Mouse (Mus musculus) right cerebral cortex, postnatal 36 days (tissue): ENCODE measurements around the gene Scml4.

Experiments used
- DNase-seq, 2 experiments: peaks; one replicate each; pipeline ENCODE4 v3.0.0; 2022; ENCODE audit warnings: low spot score in 2 of 2, mixed read lengths in 1 of 2

Scml4 gene

DNA sequence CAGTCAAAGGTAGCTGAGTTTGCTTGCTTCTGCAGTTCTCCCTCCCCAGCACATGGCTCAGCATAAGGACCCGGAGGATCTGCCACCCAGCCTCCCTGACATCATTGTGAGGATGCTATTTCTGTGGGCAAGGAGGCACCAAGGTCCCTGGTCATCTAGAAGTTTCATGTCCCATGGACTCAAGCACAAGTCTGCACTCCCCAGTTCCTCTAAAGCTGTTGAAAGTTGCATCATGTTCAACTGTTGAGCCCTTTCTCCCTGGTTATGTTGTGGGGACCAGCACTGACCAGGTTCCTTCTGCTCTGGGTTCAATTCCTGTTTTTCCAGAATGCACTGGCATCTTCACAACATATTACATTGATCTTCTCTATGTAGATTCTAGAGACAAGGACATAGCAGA lies 42.9 kb downstream of the Scml4 start:
- no peak for DNase-seq

DNA sequence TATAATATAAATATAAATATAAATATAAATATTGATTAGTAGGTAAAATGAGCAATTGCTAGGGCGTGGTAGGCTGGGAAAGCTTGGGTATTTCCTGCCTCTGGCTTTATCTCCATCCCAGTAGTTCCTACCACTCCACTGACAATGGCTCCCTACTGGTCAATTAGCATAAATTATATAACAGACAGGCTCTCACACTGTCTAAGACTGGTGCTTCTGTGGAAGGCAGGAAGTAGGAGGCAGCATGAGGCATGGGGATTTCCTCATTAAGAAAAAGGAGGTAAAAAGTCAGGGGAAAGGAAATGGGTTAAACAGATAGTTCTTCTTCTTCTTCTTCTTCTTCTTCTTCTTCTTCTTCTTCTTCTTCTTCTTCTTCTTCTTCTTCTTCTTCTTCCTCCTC lies 48.4 kb downstream of the Scml4 start:
- no peak for DNase-seq

DNA sequence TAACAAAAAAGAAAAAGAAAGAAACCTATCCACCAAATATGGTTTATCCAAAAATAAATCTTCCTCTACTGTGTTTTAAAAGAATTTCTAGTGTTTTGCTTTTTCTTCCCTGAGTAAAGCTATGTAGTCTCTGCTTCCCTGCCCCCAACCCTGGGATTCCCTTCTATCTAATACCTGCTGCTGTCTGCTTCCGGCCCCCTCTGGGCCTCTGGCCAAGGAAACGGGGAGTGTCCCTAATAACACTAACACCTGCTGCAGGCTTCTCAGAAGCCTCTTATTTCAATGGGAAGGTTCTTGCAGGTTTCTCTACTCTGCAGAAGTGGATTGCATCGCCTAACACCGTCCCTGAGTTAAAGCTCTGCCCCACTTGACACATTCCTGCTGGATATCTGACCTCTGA lies 50.4 kb downstream of the Scml4 start:
- no peak for DNase-seq

DNA sequence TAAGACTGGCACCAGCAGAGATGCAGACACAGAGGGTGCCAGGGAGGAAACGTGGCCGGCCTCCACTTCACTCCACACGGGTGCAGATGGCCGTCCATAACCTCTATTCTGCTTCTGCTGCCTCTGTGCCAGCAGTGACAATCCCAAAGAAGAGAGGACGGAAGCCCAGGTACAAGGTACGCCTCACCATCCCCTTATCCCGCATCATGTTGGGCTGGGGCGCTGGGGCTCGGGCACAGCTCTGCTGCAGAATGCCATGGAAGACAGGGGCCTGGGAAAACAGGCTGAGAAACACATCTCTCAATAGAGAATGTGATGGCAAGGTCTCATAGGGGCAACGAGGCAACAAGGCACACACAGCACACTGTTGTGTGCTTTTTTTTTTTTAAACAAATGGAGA lies 51.9 kb downstream of the Scml4 start:
- no peak for DNase-seq

DNA sequence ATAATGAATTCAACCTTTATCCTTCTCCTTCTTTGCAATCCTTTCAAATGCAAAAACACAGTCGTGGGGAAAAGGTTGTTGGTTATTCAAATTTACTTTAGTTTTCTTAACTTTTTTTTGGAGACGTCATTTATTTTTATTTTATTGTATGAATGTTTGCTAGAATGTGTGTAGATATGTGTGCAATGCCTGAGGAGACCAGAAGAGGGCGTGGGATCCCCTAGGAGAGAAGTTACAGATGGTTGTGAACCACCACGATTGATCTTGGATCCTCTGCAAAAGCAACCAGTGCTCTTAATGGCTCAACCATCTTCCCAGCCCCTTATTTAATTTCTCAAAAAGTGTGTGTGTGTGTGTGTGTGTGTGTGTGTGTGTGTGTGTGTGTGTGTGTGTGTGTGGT lies 53.0 kb downstream of the Scml4 start:
- DNase-seq = no peak

DNA sequence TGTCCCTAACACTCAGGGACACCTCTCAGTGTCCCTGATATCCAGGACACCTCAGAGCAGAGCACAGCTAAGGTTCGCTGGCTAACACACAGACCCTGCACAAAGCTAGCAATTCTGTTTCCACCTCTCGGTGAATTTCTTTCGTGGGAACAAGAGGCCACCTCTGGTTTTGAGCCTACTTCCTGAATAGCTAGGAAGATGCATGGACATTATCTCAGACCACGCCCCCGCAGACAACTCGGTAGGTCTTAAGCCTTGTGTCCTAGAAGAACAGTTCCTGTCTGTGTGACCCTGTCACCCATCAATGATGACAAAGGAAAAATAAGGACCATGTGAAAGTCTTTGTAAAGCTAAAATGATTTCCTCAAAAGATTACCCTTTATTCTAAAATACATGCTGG lies 54.0 kb downstream of the Scml4 start:
- no peak for DNase-seq

DNA sequence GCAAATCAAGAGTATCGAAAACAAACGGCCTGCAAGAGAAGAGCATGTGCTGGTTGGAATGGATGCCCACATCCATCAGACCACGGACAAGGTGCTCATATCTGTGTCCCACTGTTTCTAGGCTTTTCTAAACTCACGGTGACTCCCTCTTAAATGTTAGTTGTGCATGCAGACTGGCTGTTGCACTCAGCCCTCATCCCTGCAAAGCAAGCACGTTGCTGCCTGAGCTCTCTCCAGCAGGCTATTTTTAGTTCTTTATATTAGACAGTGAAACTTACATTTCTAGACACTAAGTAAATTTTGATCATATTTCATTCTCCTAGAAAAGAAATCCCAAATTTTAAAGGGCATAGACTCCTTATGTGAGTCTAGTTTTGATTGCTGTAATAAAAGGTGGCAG lies 57.2 kb downstream of the Scml4 start:
- no peak for DNase-seq

DNA sequence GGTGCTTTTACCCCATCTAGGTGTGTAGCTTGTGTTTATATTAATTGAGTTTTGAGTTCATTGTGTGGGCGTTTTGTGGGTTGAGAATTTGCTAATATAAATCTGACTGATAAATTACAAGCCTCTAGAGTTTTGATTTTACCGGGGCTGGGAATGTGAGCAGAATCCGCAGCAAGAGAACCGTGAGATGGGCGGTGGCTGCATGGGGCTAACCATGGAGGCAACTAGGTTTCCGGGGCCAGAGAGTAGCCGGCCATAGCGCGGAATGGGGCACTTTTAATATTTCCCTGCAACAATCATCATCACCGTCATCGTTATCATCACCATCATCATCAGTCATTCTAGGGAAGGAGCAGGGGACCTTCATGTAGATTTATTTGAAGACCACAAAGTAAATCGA lies 59.6 kb downstream of the Scml4 start:
- DNase-seq = no peak

DNA sequence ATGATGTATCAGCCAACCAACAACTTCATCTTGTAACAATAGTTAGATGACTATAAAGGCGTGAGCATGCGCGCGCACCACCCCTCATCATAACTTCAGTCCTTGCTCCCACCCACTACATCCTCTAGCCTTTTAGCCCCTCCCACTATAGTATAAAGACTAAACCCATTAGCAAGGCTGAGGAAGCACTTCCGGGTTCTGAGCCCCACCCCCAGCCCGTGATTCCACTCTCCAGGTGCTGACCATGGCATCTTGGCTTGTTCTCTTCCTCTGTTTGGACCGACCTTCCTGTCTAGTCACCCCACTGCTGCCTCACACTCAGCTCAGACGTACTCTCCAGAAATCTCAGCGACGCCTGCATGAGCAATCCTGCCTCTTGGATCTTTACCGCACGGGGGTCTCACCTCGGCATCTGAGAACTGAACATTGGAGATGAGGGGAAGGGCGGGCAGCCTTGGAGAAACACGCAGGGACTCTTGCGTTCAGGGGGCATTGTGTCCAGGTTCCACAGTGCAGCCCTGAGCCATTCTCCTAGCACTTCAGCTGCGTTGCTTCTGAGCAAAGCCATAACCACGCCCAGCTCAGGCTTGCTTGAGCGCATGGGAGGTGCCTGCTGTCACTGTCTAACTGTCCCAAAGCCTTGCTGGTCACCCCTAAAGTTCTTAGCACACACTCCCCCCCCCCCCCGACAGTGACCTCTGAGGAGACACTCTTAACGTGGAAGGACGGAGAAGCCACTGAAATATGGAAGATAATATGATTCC lies 65.1 kb downstream of the Scml4 start:
- DNase-seq = no peak

DNA sequence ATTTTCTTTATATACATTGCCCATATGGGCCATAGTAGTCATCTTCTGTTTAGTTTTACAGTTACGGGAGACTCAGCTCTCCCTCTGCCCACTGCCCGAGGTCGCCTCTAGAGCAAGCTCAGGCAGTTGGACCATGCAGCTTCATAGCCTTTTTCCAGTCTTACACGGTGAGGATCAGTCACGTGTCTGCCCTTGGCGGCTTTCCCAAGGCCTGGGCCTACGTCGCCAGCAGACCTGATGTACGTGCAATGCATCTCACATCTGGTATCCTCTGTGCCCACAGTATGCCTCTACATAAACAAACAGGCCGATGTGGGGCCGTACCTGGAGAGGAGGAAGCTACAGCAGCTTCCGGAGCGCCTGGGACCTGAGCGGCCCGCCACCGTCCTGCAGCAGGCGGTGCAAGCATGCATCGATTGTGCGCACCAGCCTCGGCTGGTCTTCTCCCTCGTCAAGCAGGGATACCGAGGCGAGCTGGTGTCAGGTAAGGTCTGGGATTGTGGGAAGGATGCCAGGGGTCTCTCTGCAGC lies 70.0 kb downstream of the Scml4 start:
- no peak for DNase-seq

DNA sequence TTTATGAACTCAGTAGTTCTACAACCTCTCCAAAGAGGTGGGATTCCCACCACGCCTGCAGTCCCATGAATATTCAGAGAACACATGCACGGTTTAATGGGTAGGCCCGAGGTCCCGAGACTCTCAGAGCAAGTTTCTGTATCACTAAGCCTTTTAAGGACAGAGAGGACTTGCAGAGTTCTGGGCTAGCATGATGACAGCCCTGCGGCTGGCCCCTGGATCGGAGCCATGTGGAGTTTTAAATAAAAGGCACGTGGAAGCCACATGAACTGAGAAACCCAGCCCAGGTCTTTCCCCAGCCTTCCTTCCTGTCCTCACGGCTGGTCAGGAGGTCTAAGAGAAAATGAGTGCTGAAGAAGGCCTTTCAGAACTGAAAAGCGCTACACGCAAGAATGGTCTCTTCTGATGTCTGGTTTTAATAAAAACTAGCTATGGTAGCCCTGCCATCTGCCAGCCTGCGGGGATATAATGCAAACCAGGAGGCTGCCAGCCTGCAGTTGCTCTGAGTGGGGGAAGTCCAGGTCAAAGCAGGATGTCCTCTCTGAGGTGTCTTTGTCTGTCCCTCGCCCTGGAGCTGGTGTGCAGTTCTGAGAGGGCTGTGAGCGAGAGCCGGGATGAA lies 72.8 kb downstream of the Scml4 start:
- DNase-seq = no peak

DNA sequence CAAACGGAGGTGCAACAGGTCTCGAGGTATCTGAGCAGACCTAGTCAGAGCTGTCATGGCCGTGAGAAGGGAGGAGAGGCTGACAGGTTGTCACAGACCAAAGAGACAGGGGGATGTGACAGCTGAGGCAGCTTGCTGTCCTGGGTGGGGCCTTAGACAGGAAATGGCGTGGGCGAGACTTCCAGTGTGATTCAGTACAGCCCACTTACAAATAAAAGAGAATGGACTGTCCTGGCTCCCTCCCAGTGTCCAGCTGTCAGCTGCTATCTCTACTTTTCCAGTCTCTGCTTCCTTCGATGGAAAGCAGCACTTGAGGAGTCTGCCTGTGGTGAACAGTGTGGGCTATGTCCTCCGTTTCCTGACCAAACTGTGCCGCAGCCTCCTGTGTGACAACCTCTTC lies 74.5 kb downstream of the Scml4 start:
- no peak for DNase-seq

DNA sequence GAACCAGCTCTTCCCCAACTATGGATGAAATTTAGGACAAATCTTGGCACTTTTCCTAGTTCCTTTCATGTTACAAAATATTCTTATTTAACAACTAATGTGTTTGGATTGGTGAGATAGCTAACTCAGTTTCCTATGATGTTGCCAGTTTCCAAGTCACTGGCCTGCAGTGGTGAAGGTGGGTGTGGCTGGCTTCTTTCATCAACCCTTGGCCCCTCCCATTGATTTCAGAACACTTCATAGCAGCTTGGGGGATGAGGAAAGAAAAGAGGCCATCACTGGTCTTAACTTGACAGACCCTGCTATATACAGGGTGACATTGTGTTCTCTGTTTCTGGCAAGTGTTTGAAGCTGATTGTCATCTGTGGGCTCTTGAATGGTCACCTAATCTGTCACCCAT lies 76.0 kb downstream of the Scml4 start:
- DNase-seq = no peak

DNA sequence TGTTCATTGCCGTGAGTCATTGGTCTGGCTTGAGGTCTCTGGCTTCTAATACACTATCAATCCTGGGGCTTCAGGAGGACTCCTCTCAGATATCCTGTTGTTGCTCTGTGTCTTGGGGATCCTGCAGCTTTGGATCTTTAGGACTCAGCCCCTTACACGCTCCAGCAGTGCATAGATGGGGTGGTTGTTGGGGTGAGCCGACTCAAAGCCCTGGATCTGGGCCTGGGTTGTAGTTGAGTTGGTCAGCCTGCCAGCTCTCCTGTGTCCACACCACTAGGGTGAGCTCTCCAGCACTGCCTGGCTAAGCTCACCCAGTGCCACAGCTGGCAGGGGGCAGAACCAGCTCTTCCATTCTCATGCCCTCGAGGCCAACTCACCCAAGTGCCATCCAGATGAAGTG lies 78.2 kb downstream of the Scml4 start:
- no peak for DNase-seq

DNA sequence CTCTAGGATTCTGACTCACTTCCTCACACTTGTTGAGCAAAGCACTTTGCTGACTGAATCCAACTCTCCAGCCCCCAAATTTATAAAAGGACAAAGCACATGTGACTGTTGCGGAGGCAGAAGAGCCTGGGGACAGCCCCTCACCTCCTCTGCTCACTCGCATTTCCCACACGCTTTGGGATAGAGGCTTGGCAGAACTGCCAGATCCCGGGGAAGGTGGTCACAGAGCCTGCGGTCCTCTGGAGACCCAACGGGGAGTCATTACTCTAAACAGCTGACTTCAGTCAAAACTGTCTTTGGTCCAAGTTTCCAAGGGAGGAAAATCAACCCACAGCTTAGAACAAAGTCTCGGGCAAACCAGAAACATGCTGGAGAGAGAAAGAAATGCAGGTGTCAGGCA lies 79.5 kb downstream of the Scml4 start:
- no peak for DNase-seq

DNA sequence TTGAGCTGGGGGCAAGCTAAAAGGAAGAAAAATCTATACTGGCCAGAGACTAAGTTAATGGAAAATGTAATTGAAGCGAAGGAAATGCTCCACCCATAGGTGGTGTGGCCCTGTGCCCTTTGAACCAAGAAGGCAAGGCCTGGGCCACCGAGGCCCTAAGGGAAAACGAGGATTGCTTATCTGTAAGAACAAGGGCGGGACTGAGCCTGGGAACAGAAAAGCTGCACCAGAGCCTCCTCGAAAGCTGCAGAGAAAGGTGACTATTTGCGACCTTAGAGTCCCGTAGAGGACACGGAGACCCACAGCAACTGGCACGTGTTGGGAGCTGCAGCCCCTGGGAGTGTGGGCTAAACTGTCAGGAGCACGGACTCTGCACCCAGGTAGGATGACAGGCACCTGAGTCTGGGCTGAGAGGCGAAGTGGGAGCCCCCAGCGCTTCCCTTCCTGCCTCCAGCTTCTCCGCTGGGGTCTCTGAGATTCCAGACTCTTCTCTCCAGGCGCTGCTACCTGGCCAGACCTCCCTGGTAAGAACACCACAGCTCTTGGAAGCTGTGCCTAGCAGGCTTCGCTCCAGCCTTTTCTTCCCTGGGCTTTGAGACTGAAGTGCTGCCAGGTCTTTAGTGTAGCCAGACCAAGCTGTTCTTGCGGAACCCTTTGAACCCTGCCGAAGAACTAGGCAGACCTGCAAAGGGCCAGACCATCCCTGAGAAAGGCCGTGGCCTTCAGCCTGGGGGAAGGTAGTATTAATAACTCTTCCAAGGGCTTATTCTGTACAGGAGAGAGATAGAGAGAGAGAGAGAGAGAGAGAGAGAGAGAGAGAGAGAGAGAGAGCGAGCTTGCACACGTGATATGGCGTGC lies 80.3 kb downstream of the Scml4 start:
- DNase-seq = no peak

DNA sequence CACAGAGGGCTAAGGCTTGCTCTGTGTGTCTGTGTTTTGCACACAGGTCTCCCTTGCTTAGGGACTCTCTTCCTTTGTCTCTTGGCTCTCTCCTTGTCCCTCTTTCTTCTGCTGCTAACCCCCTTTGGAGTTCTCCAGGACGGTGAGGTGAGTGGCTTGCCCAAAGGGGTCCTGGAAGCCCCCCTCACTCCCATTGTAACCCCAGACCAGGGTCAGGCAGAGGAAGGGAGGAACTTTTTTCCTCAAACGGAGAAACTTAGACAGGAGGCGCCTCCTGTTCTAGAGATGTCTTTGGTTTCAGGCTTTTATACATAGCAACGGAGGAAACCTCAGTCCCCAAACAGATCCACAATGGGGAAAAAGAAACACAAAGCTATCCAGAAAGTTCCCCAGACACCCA lies 81.1 kb downstream of the Scml4 start:
- no peak for DNase-seq

DNA sequence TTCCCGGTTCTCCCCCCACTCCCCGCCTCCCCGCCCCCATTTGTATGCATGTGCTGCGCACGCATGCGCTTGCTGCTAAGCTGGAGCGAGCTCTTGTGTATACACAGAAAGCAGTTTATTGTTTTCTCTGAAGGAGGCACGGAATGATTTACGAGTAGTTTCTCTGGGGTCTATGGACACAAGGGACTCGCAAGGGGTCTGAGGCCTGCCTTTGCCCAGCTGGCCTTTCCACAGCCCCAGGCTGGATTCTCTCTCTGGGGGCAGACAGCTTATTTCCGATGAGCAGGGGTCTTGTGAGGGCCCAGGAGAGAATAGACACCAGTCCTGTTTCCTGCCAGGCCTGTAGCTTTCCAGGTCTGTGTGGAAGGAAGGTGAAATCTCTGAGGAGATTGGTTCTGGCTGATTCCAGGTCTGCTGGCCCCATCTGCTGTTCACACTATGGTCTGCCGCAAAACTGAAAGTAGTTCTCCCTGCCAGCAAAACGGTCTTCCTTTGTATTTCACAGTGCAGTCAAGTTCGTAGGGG lies 81.6 kb downstream of the Scml4 start:
- peak; percentile 44 to 49 for DNase-seq

DNA sequence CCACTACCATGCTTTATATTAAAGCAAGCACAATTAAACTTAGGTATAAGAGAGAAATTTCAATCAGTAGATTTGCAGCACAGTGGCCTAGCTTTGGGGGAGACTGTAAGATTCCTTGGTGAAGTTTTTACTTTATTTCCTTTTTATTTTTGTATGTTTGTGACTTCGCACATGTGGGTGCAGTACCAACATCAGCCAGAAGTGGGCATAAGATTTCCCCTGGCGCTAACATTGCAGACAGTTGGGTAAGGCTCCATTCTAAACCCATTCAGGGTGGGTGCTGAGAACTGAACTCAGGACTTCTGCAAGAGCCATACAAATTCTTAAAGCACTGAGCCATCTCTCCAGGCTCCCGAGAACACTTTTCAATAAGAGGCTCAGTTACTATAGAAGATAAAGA lies 82.1 kb downstream of the Scml4 start:
- no peak for DNase-seq

DNA sequence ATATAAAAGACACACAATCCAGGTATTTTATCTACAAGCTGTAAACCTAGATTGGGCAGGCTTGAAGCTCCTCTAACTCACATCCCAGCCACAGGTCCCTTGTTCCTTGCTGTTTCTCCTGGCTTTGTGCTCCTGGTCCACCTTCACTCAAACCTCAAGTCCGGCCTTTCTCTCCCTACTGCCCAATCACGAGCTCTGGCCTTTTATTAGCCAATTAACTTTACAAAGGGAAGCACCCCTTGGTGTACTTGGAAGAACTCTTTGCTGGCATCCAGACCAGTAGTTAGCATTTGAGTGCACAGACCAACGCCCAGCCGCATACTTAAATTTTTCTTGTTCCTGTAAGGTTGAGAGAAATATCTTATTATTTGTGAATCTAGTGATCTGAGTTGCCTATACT lies 85.1 kb downstream of the Scml4 start:
- DNase-seq = no peak

DNA sequence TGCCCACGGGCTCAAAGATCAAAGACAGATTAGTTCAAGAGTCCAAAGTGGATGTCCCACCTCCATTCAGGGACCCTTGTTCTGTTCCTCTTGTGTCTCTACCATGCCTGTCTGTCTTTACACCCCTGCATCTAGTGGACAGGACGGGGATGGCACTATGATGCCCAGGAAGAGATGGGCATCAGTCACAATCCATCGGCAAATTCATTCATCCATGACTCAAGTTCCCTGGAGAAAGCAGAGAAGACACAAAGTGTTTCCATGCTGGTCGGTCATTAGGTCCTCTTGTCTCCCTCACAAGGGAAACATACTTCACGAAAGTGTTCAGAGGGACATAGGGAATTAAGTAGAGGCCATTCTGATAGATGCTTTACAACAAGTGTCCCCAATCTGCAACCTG lies 87.2 kb downstream of the Scml4 start:
- DNase-seq = no peak

DNA sequence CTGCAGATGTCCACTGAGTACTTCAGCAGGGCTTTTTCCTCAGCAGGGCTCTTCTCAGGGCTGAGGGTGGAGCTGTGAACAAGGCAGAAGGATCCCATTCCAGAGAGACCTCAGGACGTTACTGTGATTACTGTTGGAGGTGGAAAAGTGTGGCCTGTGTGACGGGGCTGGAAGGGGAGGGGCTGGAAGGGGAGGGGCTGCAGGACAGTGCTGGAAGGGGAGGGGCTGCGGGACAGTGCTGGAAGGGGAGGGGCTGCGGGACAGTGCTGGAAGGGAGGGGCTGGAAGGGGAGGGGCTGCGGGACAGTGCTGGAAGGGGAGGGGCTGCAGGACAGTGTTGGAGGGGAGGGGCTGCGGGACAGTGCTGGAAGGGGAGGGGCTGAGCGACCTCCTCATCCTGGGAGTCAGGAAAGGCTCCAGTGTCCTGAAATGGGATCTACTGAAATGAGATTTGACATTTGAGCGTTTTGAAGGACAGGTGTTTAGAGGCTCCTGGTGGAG lies 90.1 kb downstream of the Scml4 start:
- DNase-seq = no peak
